Mouse (Mus musculus) embryo, embryonic 9.5 days (tissue): Measurements from ENCODE around the gene Ano1.

Experiments used
- DNase-seq: peaks from one replicate; pipeline ENCODE4 v3.0.0-alpha.2; 2017; ENCODE audit errors: extremely low spot score

The Ano1 gene

DNA sequence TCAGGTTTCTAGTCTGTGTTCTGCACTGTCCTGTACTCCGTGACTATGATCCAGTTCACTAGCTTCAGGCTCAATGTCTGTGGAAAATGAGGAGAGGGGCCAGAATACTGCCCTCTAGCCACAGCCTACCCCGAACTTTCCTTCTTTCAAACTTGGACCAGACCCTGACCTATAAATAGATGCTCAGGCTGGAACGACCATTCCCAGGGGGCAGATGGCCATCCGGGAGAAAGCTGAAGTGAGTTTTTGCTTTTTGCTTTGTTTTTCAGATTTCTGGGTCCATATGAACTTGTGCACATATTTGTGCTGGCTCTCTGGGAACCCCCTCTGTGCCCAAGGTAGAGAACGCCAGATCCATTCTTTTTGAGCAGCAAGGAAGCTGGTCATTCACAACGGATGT is 116.9 kb downstream of the Ano1 start:
- no peak for DNase-seq

- no peak for DNase-seq
These were observed 117.3 kb downstream of the Ano1 start for GRCm38 (mm10) chr7:144634450-144634849.

GRCm38 (mm10) chr7:144632321-144632720 is 119.5 kb downstream of the Ano1 start:
- no peak for DNase-seq

DNA sequence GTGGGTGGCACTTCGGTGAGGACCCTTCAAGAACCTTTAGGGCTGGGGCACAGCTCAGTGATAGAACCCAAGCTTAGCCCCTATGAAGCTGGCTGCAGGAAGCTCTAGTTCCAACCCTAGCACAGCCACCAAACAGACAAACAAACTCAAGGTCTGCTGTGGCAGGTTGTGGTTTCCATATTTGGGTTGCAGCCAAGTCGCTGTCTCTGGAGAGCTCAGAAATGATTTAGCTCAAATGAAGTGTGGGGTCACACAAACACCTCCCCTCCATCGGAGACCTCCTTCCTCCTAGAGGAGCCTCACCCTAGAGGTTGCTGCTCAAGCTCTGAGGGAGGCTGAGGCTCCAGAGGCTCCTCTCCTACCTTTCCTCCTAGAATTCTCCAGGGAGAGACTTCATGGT is 121.2 kb downstream of the Ano1 start:
- DNase-seq = no peak

DNA sequence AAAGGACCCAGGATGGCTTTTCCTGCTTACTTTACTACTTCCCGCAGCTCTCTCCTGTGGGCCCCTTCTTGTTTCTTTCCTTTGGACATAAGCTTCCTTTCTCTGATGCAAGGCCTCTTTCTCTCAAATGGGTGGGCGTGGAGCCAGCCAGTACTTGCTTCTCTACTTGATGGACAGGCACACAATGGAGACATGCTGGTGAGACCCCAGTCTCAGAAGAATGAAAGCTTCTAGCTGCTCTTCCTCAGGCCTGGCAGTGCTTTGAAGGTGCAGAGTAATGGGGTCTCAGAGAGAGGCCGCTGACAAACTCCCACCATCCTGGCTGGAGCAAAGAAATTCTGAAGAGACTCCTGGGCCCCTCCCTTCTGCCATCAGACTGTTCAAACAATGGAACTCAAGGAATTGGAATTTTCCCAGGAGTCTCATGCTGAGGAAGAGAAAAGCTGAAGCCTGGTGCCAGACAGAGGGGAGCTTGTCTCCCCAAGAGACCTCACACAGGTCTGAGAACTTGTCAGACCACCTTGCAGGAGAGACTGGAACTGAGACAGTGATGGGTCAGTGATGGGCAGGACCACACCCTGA is 123.3 kb downstream of the Ano1 start:
- peak; percentile 68 for DNase-seq

DNA sequence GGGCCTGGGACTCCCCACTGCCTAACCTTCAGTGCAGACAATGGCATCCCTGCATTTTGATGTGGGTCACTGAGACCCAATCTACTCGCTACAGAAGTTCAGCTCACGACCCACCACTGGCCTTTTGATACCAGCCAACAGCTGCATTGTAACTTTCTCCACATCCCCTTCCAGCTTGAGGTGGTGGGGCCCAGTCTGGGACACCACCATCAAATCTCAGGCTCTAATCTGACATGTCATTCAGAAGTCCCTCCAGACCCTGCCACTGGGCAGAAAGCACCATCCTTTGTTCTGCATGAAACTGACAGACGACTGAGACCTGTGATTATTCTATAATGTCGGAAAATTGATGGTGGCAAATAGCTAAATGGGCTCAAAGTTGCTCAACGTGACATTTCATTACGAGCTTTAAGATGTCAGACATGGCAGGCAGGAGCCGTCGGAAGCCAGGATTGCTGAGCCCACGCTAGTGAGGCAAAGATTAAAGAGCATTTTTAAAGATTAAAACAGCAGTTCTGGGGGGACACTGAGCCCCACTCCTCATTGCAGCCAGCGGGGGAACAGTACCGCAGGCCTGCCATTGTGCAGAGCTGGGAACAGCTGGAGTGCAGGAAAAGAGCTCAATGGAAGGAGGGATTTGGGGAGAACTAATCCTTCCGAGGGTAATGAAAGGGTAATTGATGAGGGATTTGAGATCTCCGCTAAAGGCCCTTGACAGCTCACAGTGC is 124.0 kb downstream of the Ano1 start:
- DNase-seq = peak; percentile 63

DNA sequence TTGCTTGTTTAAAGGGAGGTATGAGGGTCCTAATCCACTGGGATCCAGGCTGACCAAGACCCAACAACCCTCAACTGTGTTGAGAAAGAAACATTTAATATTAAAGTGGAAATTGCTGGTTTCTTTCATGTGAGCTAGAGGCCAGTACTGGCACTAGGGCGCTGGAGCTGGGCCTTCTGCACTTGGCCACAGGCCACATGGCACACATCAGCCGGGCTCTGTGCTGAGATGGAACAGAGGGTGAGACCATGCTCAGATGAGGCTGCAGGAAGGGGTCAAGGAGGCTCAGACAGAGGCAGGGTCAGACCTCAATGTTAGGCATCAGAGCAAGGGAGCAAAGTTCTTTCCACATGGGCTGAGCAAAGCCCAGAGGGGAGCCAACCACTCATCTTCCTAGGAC is 125.7 kb downstream of the Ano1 start:
- no peak for DNase-seq

GRCm38 (mm10) chr7:144620721-144621681 is 130.8 kb downstream of the Ano1 start:
- no peak for DNase-seq

DNA sequence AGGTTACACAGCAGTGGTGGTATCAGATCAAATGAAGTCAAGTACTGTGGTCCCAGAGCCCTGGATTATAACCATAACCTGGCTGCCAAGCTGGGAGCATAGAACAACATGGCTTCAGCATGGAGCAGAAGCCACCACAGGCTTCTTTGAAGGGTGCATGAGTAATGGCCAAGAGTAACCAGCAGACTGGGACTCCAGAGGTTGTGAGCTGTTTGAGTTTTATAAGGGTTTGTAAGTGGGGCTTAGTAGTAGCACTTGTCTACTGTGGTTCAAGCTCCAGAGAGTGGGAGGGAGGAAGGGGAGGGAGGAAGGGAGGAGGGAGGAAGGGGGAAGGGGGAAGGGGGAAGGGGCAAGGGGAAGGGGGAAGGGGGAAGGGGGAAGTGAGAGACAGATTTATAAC is 131.5 kb downstream of the Ano1 start:
- no peak for DNase-seq

- no peak for DNase-seq
These were observed 136.4 kb downstream of the Ano1 start for GRCm38 (mm10) chr7:144615343-144615742.

GRCm38 (mm10) chr7:144612829-144613228 is 138.9 kb downstream of the Ano1 start:
- DNase-seq = no peak

DNA sequence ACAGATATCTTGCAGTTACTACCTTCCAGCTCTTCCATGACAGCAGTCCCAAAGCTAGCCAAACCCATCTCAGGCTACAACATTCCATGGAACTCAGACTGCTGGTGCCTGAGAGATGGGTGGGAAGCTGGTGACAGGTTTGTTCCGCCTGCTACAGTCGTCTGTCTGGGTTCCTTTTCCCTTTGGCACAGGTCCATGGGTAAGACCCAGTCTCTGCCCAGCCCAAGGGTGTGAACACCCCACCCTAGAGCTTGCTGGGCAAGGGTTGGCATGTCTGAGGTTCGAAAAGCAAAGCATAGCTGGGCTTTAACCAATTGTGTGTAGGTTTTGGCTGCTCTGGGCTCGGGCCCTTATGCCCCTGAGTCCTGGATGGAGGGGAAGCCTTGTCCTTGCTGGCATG is 139.4 kb downstream of the Ano1 start:
- no peak for DNase-seq

- no peak for DNase-seq
These were observed 140.2 kb downstream of the Ano1 start for GRCm38 (mm10) chr7:144611595-144611994.

DNA sequence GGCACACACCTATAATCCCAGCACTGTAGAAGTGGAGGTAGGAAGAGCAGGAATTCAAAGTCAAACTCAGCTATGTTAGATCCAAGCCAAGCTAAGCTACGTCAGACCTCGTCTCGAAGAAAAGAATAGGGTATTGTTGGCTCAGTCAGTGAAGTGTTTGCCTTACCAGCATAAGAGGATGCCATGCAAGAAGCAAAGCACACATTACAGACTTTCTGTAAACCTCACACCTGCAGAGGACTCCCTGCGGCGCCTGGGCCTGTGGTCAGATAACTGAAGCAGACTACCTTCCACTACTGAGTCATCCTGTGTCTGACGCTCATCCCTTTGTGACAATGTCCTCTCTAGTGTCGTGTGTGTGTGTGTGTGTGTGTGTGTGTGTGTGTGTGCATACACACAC is 142.2 kb downstream of the Ano1 start:
- DNase-seq = no peak

DNA sequence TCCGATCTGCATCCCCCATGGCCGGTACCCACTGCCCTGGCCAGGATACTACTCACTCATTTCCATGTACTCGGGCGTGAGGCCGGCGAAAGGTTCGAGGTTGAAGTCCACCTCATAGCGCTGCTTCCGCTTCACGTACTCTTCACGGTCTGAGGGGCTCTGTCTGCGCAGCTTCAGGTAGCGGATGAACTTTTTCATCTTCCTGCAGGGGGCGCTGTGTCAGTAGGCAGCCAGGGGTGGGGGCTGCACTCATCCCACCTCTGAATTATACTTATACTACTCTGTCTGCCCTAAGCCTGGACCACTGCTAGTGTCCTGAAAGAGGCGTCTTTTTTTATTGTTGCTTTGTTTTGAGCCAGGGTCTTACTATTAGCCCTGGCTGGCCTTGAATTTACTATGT is 143.9 kb downstream of the Ano1 start:
- DNase-seq = no peak

DNA sequence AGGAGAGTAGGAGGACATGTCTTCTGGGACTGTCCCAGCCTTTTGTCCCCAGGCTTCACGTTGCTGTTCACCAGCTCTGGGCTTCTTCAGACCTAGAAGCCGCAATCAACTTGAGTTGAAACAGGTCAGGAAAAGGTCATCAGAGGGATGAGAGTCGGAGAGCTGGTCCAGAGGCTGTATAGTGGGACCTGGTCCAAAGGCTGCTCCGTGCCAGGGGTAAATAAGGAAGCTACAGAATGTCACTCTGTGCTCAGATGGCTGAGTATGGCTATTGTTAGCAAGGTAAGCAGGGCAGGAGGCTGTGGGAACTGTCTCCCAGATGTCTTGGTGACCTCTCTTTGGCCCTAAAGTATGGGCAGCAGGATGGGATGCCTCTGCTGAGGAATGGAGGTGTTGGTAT is 147.0 kb downstream of the Ano1 start:
- no peak for DNase-seq

- DNase-seq = no peak
These were observed 147.5 kb downstream of the Ano1 start for GRCm38 (mm10) chr7:144604291-144604690.

DNA sequence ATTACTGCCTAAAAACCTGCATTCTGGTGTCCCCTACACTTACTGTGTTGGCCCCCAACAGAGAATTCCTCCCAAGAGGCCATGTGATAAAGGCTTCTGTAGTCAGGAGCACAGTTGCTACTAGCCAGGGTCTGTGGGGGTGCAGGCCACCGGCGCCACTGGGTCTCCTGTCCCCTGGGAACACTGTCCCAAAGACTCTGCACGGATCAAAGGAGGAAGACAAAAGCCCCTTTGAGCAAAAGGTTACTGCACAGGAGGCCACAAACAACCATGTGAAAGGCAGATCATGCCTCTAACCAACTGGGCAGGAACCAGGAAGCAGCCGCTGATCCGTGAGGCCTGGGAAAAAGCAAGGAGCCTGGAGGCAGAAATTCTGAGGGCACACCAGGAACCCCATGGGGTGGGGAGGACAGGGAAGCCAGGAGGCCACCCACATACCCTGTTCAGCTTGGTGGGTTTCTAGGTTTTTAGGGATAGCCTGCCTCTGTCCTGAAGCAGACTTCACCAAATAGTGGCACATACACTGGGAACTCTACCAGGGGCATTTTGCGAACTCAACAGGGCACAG is 151.4 kb downstream of the Ano1 start:
- DNase-seq = no peak

DNA sequence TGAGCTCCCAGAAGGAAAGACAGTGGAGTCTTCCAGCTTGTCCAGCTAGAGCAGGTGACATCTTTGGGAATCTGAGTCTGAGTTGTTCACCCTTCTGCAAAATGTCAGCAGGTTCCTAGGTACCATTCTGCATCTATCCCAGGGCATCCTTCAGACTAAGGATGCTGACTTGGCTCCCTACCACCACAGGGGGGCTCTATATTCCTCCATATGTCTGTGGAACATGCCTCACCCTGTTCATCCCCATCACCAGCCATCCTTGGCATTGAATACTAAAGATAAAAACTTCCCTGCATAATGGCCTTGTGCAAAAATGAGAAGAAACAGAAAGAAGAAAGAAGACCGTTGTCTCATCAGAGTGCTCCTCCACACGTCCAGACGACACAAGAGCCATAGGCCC is 162.3 kb downstream of the Ano1 start:
- DNase-seq = no peak

GRCm38 (mm10) chr7:144587291-144587690 is 164.5 kb downstream of the Ano1 start:
- DNase-seq = no peak

DNA sequence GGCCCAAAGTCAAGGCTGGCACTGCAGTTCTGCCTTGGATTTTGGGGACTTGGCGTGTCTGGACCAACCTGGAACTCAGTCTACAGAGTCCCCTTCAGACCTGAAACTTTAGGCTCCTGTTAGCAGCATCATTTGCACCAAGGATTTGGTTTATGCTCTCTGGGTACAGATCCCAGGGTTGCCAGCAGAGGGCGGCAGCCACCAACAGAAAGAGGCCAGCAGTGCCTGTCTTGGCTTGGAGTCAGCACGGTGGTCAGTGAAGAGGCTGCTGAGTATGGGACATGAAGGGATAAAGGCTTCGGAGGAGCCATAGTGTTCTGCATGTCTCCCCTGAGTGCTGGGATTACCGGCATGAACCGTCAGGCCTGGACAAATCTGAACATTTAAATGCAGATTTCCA is 166.1 kb downstream of the Ano1 start:
- peak; percentile 88 for DNase-seq

DNA sequence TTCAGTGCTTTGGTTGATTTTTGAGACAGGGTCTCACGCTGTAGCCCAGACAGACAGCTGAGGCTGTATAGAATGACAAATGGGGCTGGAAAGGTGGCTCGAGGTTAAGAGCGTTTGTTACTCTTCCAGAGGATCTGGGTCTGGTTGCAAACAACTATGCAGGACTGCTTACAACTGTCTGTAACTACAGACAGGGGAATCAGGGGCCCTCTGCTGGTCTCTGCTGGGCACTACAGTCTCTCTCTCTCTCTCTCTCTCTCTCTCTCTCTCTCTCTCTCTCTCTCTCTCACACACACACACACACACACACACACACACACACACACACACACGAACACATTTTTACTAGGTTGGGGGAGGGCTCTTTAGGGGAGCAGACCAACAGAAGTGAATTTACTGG is 168.2 kb downstream of the Ano1 start:
- DNase-seq = peak; percentile 54
